Mouse (Mus musculus) small intestine, adult 2 months (tissue): ENCODE results near the gene Plekho2.
A peak's percentile ranks its signal among the peaks of the same experiment; 100 is the strongest.

Experiments used
- CTCF ChIP-seq: fragments of 200-500 bp; IDR thresholded peaks from 2 replicates; pipeline ENCODE4 v1.5.1; 2012; ENCODE audit warnings: low read depth, mild to moderate bottlenecking, control low read depth, inconsistent platforms, low read length, moderate library complexity, mixed read lengths; ENCODE audit not compliant: insufficient replicate concordance, insufficient read length; ENCODE audit errors: extremely low read depth
- POLR2A ChIP-seq: fragments of 200-500 bp; IDR thresholded peaks from 2 replicates; pipeline ENCODE4 v1.6.1; 2012; ENCODE audit warnings: low read depth, mild to moderate bottlenecking, control low read depth, inconsistent platforms, low read length, moderate library complexity

- TF ChIP-seq CTCF: 0 out of 2 replicates have a peak, but pooled peaks have one; percentile 10
- TF ChIP-seq POLR2A: no peak
Measured at GRCm38 (mm10) chr9:65603401-65604102, 23.7 kb upstream of the Plekho2 start.
